Mouse (Mus musculus) brain, embryonic 14.5 days (tissue): ENCODE data around the gene Gm28042.

Experiments used
- CTCF ChIP-seq: fragments of 200-500 bp; IDR thresholded peaks from 2 replicates; pipeline ENCODE4 v1.5.1; 2012; ENCODE audit warnings: inconsistent platforms, mild to moderate bottlenecking, moderate library complexity, borderline replicate concordance; ENCODE audit not compliant: insufficient read depth, insufficient read length; ENCODE audit errors: extremely low read depth
- POLR2A ChIP-seq: fragments of 200-500 bp; IDR thresholded peaks from 2 replicates; pipeline ENCODE4 v1.6.1; 2012; ENCODE audit warnings: mild to moderate bottlenecking, inconsistent platforms, borderline replicate concordance; ENCODE audit not compliant: poor library complexity, insufficient read depth, insufficient read length, severe bottlenecking; ENCODE audit errors: extremely low read depth

- TF ChIP-seq CTCF: no peak
- no peak for TF ChIP-seq POLR2A
Measured at GRCm38 (mm10) chr2:120086038-120086437, 58.7 kb downstream of the Gm28042 start.
